Comparison of ENCODE assay signal across 19 mouse cellular contexts in genomic region chr12:105038211-105038610, GRCm38 (mm10). TPM values are rescaled to one million over a fixed set of nuclear protein-coding genes. Genes with fewer than 3 reads are reported as not detected.
DNase-seq lines count a peak whose midpoint lies in the region; ATAC-seq and TF ChIP-seq lines count a peak whose summit lies in the region.
"Had no signal": no experiment of that assay in that cellular context is flagged by ENCODE, and none has a peak within 500 bp of the region (broad histone marks: within the 10 kb centered on the region; RNA-seq: fewer than 3 reads in every experiment).

No protein-coding gene starts in this region.

- TF ChIP-seq CTCF in intestine, postnatal 0 days (IDR thresholded peaks at IDR 0.05; ENCODE audit: low read depth): no peak

- H3K4me3 ChIP-seq in megakaryocyte, embryonic 14.5 days (replicated peaks): peak overlapping the region; percentile 83
- H3K4me3 ChIP-seq in intestine, postnatal 0 days (ENCODE audit: low read depth, low read length): no peak overlapping the region
- peak overlapping the region; percentile 90 for H3K4me3 ChIP-seq in liver, embryonic 16.5 days (ENCODE audit: low read depth, low read length)
- H3K4me3 ChIP-seq: embryonic facial prominence, embryonic 12.5 days had no signal

- H3K4me1 ChIP-seq in megakaryocyte, embryonic 14.5 days: peaks cover 86% of the 10 kb centered on the region
- peaks cover 4% of the 10 kb centered on the region for H3K4me1 ChIP-seq in intestine, postnatal 0 days (replicated peaks; ENCODE audit: control insufficient read depth, insufficient read depth, low read length)
- H3K4me1 ChIP-seq in liver, embryonic 16.5 days (ENCODE audit: control insufficient read depth, low read depth, low read length): peaks cover 71% of the 10 kb centered on the region

- H3K27me3 ChIP-seq in megakaryocyte, embryonic 14.5 days (replicated peaks): no peaks in the 10 kb centered on the region
- no peaks in the 10 kb centered on the region for H3K27me3 ChIP-seq in intestine, postnatal 0 days (replicated peaks; ENCODE audit: control insufficient read depth, insufficient read depth, low read length)
- no peaks in the 10 kb centered on the region for H3K27me3 ChIP-seq in liver, embryonic 16.5 days (ENCODE audit: control insufficient read depth, insufficient read depth, low read depth, low read length)
- H3K27me3 ChIP-seq: CH12.LX; embryonic facial prominence, embryonic 12.5 days; Patski had no signal

- H3K9ac ChIP-seq in intestine, postnatal 0 days (ENCODE audit: low read depth, low read length): no peak overlapping the region; the same call in 1 of the 2 replicates
- peak overlapping the region; percentile 98 for H3K9ac ChIP-seq in liver, embryonic 16.5 days (ENCODE audit: low read depth, low read length)
- H3K9ac ChIP-seq: embryonic facial prominence, embryonic 12.5 days had no signal

- peaks cover 5% of the 10 kb centered on the region for H3K9me3 ChIP-seq in megakaryocyte, embryonic 14.5 days
- no peaks in the 10 kb centered on the region for H3K9me3 ChIP-seq in intestine, postnatal 0 days (ENCODE audit: control insufficient read depth)
- no peaks in the 10 kb centered on the region for H3K9me3 ChIP-seq in liver, embryonic 16.5 days (replicated peaks; ENCODE audit: control insufficient read depth, low read length)
- H3K9me3 ChIP-seq: embryonic facial prominence, embryonic 12.5 days had no signal

- 0 out of 2 replicates have a peak overlapping the region, but pooled peaks have one; percentile 64 for H3K27ac ChIP-seq in intestine, postnatal 0 days (ENCODE audit: low read depth, low read length)
- H3K27ac ChIP-seq in liver, embryonic 16.5 days (ENCODE audit: low read length): peak overlapping the region; percentile 99
- H3K27ac ChIP-seq: embryonic facial prominence, embryonic 12.5 days; macrophage had no signal

- peaks cover 81% of the 10 kb centered on the region for H3K36me3 ChIP-seq in megakaryocyte, embryonic 14.5 days (replicated peaks; ENCODE audit: low read length)
- peaks cover 30% of the 10 kb centered on the region for H3K36me3 ChIP-seq in intestine, postnatal 0 days (ENCODE audit: control insufficient read depth, insufficient read depth)
- H3K36me3 ChIP-seq in liver, embryonic 16.5 days (ENCODE audit: control insufficient read depth, insufficient read depth): peaks cover 59% of the 10 kb centered on the region

- 59% methylated on average over 11 of the region's 11 CpGs for WGBS in intestine, postnatal 0 days
- WGBS in liver, embryonic 16.5 days (ENCODE audit: insufficient replicate concordance): 61% methylated on average over 11 of the region's 11 CpGs

- H3K4me2 ChIP-seq in intestine, postnatal 0 days (replicated peaks; ENCODE audit: low read depth): peak overlapping the region; percentile 41; the same call in 1 of the 2 replicates
- H3K4me2 ChIP-seq in liver, embryonic 16.5 days (ENCODE audit: low read depth, low read length): peak overlapping the region; percentile 88
- H3K4me2 ChIP-seq: embryonic facial prominence, embryonic 12.5 days had no signal

- DNase-seq in heart, adult 11 months: peak; percentile 91
- no peak for DNase-seq in heart, postnatal 10 days
- no peak for DNase-seq in kidney, postnatal 14 days
- DNase-seq: cerebellum, adult 11 months; cerebellum, postnatal 36 days; gastrocnemius, postnatal 14 days; heart, postnatal 14 days had no signal

- ATAC-seq in megakaryocyte, adult 5-6 weeks (ENCODE audit: poor library complexity, severe bottlenecking): no peak
- ATAC-seq in intestine, postnatal 0 days: no peak
- no peak for ATAC-seq in liver, embryonic 16.5 days (ENCODE audit: low read depth)
- ATAC-seq in CD4-positive, CD25-positive, alpha-beta regulatory T cell, adult 4 months: no peak
- ATAC-seq: forebrain, embryonic 16.5 days; inflammation-experienced regulatory T-cells, adult 6 months; midbrain, embryonic 16.5 days; Patski had no signal

- intact Hi-C loops in heart, postnatal 10 days (cut with DNase I): no loop called here

RNA-seq across cellular contexts. Expression of gene Glrx5, which starts 5.7 kb away (rescaled TPM):
- total RNA-seq in heart, postnatal 10 days (2021): 10 to 100 TPM; 84.5 to 86.0 TPM
- polyA plus RNA-seq in megakaryocyte, embryonic 14.5 days (2012; ENCODE audit: insufficient read depth, low replicate concordance): 46.1 and 131 TPM in 2 replicates
- 24.8 and 35.1 TPM in 2 replicates for total RNA-seq in megakaryocyte, adult 5-6 weeks (2015)
- total RNA-seq in megakaryocyte, adult 5-6 weeks (2017): 10.0 and 10.7 TPM in 2 replicates
- 209 TPM in 2 replicates for polyA plus RNA-seq in intestine, postnatal 0 days (2015; fragmentation: Nextera tagmentation; extraction: Ambion mirVana)
- 424 and 446 TPM in 2 replicates for polyA plus RNA-seq in liver, embryonic 16.5 days (2015; fragmentation: Nextera tagmentation; extraction: Ambion mirVana)
- polyA plus RNA-seq in CD4-positive, CD25-positive, alpha-beta regulatory T cell, adult 4 months (2017; shearing (Covaris generic)): 1 to 10 TPM; 3.3 to 8.5 TPM

RNA-seq across cellular contexts. Expression of gene Syne3, which starts 28.6 kb away (rescaled TPM):
- total RNA-seq in heart, postnatal 10 days (2021): 1 to 10 TPM; 6.1 to 6.4 TPM
- polyA plus RNA-seq in megakaryocyte, embryonic 14.5 days (2012; ENCODE audit: insufficient read depth, low replicate concordance): 4.2 and 6.8 TPM in 2 replicates
- total RNA-seq in megakaryocyte, adult 5-6 weeks (2015): 14.1 and 17.8 TPM in 2 replicates
- total RNA-seq in megakaryocyte, adult 5-6 weeks (2017): 26.9 and 28.4 TPM in 2 replicates
- 1.6 and 1.8 TPM in 2 replicates for polyA plus RNA-seq in intestine, postnatal 0 days (2015; fragmentation: Nextera tagmentation; extraction: Ambion mirVana)
- polyA plus RNA-seq in liver, embryonic 16.5 days (2015; fragmentation: Nextera tagmentation; extraction: Ambion mirVana): 2.8 TPM in 2 replicates
- 1 to 10 TPM; 1.6 to 5.5 TPM for polyA plus RNA-seq in CD4-positive, CD25-positive, alpha-beta regulatory T cell, adult 4 months (2017; shearing (Covaris generic))
